Mouse (Mus musculus) forelimb bud, embryonic 11.5 days (tissue): Measurements from ENCODE around the gene Npb.
"Not testable (repeated sequence)": the region's sequence is repeated elsewhere in the genome, so short reads cannot be mapped to it uniquely, and the experiment has no call there.

Source experiments
- DNase-seq: peaks from one replicate; pipeline ENCODE4 v3.0.0-alpha.2; 2012; ENCODE audit warnings: low read depth, low spot score

Npb gene

DNA sequence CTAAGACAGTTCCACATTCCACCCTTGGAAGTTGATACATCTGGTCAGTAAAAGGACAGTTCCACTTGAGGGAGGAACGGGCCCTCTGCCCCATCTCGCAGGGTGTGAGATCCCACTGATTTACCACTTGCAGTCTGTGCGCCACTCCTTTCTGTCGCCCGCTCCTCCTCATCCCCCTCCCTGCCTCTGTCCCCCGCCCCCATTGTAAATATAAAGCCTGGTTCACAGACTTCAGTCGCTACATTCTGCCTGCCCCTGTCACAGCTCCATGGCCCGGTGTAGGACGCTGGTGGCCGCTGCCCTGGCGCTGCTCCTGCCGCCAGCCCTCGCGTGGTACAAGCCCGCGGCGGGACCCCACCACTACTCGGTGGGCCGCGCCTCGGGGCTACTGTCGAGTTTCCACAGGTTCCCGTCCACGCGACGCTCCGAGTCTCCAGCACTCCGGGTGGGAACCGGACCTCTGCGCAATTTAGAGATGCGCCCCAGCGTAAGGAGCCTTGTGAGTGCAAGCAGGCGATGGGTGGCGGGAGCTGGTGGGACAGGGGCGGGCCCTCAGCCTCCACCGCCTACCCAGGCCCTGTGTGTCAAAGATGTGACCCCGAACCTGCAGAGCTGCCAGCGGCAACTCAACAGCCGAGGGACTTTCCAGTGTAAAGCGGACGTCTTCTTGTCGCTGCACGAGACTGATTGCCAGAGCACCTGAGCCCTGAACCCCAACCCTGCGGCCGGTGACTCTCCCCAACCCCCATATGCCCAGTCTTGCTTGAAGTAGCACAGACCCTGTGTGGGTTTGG is at the start of gene Npb:
Npb (plus strand) TSS at position 237 of the 794 bp plus-strand sequence.
- DNase-seq = no peak

DNA sequence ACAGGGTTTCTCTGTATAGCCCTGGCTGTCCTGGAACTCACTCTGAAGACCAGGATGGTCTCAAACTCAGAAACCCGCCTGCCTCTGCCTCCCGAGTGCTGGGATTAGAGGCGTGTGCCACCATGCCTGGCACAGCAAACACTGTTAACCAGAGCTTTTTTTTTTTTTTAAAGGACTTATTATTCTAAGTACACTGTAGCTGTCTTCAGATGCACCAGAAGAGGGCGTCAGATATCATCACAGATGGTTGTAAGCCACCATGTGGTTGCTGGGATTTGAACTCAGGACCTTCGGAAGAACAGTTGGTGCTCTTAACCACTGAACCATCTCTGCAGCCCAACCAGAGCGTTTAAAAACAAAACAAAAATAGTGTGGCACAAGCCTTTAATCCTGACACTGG is 49.4 kb upstream of the Npb start:
- not testable (repeated sequence) for DNase-seq

DNA sequence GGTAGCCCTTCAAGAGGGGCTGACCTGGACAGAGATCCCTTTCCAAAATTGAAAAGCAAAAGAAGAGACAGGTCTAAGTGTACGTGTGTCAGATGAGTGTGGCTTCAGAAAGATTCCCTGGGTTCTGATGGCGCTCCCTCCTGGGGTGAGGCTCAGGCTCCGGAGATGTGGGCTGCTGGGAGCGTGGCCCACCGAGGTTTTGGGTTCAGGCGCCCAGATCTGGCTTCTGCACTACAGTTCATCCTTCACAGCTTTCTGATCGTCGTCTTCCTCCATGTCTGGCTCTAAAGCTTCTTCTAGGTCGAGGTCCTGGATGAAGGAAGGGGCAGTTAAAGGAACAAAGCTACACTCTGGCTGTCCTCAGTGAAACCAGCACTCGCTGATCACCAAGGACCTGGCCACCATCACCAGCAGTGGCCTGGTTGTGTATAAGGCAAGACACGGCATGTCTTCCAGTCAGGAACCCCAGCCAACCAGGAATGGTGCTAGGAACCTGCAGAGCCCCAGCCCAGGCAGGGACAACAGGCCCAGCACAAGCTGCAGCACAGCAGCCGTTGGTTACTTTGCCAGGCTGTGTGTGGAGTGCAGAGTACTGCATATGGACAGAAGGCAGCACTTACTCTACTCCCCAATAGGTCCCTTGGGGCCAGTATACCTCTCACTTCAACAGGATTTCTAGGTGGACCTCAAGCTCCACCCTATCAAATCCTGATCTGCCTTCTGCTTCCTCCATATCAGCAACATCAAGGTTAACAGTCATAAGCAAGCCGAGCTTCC is 47.1 kb upstream of the Npb start:
- DNase-seq = no peak

DNA sequence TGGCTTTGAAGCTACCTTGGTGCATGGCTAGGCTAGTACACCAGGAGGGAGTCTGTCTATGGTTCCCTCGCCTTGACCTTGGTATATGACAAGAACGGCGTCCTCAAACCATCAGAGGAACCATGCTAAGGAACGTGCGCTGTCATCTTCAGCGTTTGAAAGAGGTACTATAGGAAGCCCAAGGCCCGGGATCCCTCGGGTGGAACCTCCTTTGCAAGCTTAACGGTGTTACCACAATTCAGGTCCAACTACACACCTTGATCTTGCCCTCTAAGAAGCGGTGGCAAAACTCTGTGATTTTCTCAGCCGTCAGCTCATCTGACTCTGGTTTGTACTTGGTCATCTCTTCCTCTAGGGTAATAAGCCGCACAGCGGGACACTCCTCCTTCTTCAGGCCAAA is 45.3 kb upstream of the Npb start:
- no peak for DNase-seq

DNA sequence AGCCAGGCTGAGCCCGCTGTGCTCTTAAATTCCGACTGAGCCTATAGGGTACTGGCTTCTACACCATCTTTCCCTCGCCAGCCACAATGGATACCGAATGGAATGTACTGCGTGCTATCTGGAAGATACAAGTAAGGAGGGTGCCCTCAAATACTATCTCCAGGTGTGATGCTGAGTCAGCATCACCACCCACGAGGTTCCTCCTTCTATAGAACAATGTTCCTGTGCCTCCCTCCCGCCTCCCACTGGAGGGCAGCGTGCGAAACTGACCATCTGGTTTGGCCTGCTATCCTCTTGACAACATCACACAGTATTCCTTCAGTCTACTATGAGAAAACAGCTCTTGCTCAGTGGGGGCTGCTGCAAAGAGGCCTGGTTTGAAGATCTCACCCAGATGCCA is 43.2 kb upstream of the Npb start:
- no peak for DNase-seq

DNA sequence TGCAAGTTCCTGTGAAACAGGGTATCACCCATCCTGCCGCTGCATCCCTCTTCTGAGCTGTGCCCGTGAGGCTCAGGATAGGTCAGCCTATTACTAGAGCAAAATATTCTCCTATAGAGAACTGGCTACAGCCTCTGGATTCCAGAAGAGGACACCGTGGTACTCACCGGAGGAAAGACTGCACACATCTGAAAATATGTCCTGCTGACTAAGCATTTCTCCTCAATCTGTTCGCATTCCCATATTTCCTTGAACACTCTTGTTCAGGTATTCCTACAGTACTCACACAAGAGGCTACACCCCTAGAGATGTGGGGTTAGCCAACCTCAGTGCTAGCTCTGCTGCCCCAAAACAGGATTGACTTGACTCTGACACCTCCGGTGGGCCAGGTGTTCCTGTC is 40.0 kb upstream of the Npb start:
- DNase-seq = no peak

DNA sequence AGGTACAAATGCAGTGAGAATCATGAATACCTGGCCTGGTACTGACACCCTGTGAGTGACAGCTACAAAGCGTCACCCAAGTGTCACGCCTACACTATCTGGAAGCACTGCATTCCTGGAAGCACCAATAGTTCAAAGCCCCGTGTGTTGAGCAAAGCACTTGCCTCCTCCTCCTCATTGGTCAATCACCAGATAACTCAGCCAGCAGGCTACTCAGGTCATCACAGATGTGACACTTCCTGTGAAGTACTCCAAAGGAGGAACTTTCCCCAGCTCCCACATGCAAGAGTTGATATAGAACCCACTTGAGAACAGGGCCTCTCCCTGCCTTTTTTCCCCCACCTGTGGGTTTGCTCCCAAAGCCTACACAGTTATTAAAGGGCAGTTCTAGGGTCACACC is 37.2 kb upstream of the Npb start:
- DNase-seq = no peak

DNA sequence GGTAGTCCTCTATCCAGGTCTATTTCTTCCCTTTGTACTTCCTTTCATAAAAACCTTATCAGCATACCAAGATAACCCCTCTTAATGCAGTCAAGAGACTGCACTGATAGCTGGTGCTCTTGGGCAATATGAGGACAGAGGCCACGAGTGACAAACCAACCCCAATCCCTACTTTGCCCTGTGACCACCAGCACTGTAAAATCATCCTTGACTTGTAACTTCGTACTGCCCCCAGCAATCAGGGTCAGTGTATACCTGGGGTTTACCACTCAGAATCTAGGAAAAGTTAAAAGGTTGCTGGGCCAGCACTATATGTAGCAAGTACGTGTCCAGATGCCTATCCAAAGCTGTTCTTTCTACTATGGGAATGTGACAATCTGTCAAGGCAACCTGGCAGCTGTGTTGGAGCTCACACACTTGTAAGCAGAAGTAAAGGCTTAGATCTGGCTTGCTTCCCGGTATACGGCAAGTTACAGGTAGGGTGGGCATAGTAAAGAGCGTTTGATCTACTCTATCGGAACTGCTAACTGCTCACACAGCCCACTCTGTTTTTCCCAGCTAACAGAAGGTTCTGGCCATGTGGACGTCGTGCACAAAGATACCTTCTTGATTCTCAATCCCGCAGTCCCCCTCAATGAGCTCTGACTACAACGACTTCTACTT is 36.4 kb upstream of the Npb start:
- DNase-seq = no peak

DNA sequence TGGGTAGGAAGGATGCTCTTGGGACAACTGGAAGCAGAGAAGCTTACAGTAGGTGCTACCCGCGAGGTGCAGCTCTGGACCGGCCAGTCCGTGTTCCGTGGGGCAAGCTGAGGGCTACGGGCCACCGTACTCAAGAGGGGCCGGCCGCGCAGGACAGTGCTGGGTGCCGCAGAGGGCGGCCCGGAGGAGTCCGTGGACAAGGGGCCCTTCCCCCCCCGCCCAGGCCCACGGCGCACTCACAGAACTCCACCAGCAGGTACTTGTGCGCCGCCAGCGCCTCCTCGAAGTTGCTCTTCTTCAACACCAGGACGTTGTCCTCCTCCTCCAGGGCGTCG is 35.9 kb upstream of the Npb start:
- DNase-seq = no peak

DNA sequence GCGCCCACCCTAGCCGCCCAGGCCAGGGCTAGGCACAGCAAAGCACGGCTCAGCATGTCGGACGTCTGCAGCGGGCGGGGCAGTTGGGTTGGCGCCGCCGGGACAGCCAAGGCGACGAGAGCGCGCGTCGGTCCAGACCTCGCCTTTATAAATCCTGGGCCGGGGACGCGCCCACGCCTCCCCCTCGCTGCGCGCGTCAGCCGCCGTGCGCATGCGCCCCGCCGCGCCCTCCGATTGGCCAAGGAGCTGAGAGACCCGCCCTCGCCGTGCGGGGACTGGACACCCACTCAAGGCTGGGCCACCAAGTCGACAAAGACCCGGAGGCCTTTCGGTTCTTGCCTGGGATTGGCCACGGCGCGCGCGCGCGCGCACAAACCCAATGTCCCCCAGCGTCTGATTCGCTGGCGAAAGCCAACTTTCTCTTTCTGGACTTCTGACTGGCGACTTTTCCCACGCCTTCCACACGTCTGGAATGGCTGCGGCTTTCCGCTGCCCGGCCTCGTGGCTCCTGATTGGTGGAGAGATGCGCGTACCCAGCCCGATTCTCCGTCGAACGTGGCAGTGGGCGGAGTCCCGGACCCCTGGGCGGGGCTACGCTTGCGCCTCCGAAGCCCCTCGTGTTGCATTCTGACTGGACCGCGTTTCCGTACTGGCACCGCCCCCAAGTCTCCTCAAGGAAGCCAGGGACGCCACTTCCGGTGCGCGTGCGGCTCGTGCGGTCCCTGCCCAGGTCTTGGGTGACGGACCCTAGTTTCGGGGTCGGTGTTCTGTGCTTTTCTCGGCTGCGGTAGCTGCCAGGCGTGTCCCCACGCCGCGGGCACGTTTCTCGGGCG is 35.3 kb upstream of the Npb start, which contains the start of gene P4hb:
P4hb (minus strand) TSS at position 502 of the 833 bp plus-strand sequence.
- peak; percentile 100 for DNase-seq

DNA sequence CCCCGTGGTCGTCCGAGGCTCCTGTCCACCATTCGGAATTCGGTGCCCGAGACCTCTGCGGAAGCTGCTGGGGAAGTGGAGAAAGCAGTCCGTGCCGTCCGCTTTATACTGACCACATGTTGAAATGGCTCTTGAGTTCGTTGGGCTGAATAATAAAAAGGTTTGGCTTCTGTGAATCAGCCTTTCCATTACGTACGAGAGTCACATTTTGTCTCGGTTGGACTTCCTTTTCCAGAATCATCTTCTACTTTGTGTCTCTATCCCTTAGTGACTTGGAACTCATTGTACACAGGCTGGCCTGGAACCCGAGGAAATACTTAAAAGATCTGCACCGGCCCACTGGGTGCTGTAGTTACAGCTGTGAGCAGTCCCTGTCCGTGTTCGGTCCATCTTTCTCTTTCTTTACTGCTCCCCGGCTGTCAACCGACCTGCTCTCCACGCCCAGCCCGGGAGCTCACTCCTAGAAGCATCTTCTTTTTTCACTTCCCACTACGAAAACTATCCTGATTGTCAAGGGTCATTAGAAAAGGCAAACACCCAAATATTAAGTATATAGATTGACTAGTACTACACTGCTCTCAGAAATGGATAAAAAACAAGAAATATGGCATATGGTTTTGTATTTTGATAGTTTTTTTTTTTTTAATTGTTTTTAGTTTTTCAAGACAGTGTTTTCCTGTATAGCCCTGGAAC is 34.5 kb upstream of the Npb start:
- no peak for DNase-seq

DNA sequence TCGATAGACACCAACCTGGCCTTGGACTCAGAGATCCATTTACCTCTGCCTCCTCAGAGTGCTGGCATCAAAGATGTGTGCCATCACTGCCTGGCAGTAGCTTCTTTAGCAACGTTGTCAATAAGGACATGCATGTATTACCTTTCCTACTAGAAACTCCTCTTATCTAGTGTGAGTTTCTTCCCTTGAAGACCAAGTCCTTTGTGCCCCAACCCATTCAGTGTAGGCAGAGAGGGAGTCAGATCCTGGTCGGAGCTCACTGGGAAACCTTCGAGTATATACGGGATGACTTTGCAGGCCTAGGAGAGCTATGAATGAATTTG is 34.0 kb upstream of the Npb start:
- DNase-seq = no peak

DNA sequence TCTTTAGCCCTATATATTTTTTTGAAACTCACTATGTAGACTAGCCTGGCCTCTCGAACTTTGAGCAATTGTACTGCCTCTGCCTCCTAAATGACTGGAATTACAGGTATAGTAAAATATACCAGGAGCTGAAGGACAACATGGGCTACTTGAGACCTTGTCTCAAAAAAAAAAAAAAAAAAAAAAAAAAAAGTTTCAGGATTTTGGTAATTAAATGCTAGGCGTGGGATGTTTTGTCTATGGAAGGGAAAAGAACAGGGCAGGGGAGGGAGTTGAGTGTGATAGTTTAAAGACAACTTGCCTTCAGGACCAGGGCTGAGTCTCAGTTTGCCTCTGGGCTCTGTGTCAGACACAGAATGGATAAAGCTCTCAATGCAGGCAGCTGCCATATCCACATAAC is 33.2 kb upstream of the Npb start:
- no peak for DNase-seq

DNA sequence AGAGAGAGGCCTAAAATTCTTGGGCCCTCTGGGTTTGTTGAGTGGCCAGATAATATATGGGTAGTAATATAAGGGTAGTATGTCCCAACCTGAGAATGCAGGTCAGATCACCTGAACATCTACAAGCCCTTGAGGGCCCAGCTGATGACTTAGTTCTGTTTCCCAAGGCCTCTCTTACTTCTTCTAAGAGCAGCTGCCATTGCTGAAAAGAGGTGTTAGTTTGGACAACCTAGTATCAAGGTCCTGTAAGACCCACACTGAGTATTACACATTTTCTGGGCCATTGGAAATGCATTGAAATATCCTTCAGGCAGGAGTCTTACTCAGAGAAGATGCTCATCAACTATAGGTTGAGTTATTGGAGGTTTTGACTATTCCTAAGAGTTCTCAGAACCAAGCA is 32.3 kb upstream of the Npb start:
- DNase-seq = no peak

DNA sequence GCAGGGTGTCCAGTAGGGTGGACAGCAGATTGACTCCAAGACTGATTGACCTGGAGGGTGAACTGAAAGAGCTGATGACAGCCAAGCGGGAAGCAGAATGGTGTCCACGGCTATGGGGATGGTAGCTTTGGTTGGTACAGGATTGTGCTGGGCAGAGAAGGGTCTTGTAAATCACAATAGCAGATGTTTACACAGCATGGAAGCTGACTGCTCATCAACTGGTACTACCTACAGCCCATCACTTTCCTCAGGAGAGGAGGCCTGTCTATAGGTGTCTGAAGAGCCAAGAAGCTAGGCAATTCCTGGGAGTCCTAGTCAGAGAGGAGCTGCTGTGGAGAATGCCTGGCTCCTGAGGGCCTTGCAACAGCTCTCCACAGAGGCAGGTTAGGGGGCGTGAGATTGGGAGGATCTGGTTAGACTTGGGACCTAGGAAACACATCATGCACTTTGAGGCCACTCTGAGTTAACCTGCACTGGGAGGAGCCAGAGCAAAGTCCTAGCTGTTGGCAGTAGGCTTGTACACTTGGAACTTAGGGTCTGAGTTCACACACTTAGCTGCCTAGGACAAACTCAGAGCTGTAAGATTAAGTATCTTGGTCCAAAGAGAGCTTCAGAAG is 31.8 kb upstream of the Npb start:
- DNase-seq = no peak

DNA sequence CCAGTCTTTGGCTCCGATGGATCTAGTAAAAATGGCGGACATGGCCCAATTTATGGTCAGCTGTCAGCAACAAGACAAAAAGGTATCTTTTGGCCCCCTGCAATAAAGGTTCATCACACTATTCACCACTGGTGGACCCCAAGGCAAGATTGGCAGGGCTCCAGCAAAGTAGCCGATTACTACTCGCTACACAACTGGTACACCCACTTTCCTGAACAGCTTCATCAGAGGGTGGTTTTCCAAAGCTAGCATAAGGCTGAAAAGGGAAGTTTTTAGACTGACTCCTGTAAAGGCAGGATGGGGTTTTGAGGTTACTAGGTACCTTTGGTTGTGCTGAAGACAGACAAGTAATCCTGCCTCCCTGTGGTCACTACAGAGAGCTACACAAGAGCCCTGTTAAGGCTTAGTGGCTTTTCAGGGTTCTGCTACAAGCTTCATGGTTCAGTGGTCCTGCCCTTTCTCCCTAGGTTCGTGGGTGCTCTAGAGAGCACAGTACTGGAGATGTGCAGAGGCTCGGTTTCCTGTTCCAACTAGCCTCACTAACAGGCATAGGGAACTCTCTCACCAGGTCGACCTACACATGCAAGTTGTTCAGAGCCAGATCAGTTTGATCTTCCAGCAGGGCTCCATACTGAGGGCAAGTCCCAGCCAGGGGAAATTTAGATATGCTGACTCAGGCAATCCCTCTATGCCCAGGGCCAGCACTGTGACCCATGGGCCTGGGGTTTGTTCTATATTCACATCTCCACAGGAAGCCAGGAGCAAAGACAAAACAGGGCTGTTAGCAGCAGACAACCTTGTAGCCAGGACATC is 30.9 kb upstream of the Npb start:
- DNase-seq = no peak

DNA sequence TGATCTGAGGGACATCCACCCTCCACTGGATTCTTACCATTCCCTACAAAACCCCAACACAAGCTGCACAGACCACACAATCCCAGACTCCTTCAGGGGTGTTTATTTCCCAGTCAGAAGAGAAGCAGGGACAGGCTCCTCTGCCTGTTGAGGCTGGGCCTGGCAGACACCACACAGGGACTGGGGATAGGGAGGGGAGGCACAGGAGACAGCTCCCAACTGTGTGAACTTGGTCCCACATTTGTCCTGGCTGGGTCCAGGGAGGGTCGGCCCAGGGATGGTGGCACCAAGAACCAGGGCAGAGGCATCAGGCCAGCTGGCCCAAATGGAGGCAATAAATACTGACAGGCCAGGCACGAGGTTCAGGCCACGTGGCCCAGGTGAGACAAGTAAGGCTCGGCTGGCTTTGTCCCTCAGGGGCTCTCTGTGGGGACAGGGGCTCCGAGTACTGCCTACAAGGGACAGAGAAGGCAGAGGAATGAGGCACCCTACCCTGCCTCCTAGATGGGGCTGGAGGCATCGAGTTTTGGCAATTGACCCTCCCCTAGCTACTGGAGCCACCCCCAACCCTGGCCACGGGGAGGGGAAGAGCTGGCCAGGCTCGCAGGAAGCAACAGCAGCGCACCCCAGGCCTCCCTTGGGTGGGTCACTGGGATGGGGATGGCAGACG is 30.1 kb upstream of the Npb start:
- no peak for DNase-seq

DNA sequence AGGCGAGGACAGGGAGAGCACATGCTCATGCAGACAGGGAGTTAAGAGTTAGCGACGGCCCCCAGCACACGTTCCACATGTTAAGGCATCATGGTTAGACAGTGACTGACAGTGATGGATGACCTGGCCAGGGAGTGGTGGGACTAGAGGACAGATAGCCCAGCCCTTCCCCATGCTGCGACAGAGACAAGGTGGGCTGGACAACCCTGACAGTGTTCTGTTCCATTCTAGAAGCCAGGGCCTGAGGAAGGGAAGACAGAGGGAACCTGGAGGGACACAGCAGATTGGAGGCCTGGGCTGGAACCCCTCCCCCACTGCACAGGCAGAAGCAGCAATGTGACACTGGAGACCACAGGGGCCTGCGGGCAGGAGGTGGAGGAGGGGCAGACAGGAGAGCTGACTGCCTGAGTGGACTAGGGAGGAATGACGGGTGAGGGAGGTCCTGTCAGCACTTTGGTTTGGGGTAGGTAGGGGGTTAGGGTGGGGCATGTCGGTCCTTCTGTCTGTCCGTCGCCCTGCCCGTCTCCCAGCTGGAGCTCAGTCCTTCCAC is 29.5 kb upstream of the Npb start:
- DNase-seq = no peak
